Mouse (Mus musculus) monocyte, adult 5-6 weeks (primary cell): ENCODE results near the gene Tmem130. TPM values are rescaled to one million over a fixed set of nuclear protein-coding genes. Genes with fewer than 3 reads are reported as not detected.

Source experiments
- total RNA-seq: library from RNA; stranded (forward); fragments of 200-1000, 200-491, 200-594 nt; gene quantifications from 3 replicates; pipeline ENCODE4 v1.2.3, GENCODE M21; 2017

The Tmem130 gene
- total RNA-seq, 1 experiment from 2014 or later = not detected

Other genes starting within 250 kb of the Tmem130 start
- not detected in 3 replicates for gene Nptx2, start 215.9 kb downstream of the Tmem130 start, total RNA-seq
- 28.5 to 57.1 TPM (median 40.8 TPM) in 3 replicates for gene Trrap, start 5.9 kb upstream of the Tmem130 start, total RNA-seq
- gene Smurf1, start 204.0 kb upstream of the Tmem130 start, total RNA-seq = 11.8 to 23.2 TPM (median 17.6 TPM) in 3 replicates